Mouse (Mus musculus) midbrain, embryonic 11.5 days (tissue): ENCODE measurements around the gene Sh3d19. TPM values are rescaled to one million over a fixed set of nuclear protein-coding genes. Genes with fewer than 3 reads are reported as not detected.

ENCODE experiments used
- ATAC-seq: fragments of 200-750 bp; cut with Nextera tagmentation; 2 replicates; pipeline ENCODE4 v1.8.0; 2017; ENCODE audit warnings: moderate TSS enrichment, moderate library complexity; ENCODE audit not compliant: low FRiP score
- DNase-seq: peaks from one replicate; pipeline ENCODE4 v3.0.0; 2015; ENCODE audit warnings: low spot score; ENCODE audit errors: missing footprints
- H3K27ac ChIP-seq: fragments of 300-500 bp; sonication (generic); 2 replicates; pipeline ENCODE4 v1.5.1; 2014; ENCODE audit warnings: low read depth, low read length
- H3K27me3 ChIP-seq: fragments of 300-500 bp; sonication (generic); 2 replicates; pipeline ENCODE4 v1.6.1; 2014; ENCODE audit warnings: mild to moderate bottlenecking, low read length, moderate library complexity, mixed read lengths; ENCODE audit not compliant: control insufficient read depth, insufficient read depth
- H3K36me3 ChIP-seq: fragments of 300-500 bp; sonication (generic); 2 replicates; pipeline ENCODE4 v1.6.1; 2014; ENCODE audit warnings: mild to moderate bottlenecking, low read length, moderate library complexity, mixed read lengths; ENCODE audit not compliant: control insufficient read depth, insufficient read depth
- H3K4me1 ChIP-seq: fragments of 300-500 bp; sonication (generic); 2 replicates; pipeline ENCODE4 v1.6.1; 2014; ENCODE audit warnings: low read length; ENCODE audit not compliant: control insufficient read depth, insufficient read depth
- H3K4me2 ChIP-seq: fragments of 300-500 bp; sonication (generic); 2 replicates; pipeline ENCODE4 v1.6.1; 2014; ENCODE audit warnings: mild to moderate bottlenecking, moderate library complexity
- H3K4me3 ChIP-seq: fragments of 300-500 bp; sonication (generic); 2 replicates; pipeline ENCODE4 v1.5.1; 2014; ENCODE audit warnings: low read depth, low read length
- H3K9ac ChIP-seq: fragments of 300-500 bp; sonication (generic); 2 replicates; pipeline ENCODE4 v1.6.1; 2014; ENCODE audit warnings: low read length
- H3K9me3 ChIP-seq: fragments of 300-500 bp; sonication (generic); 2 replicates; pipeline ENCODE4 v1.6.1; 2016; ENCODE audit warnings: low read length; ENCODE audit not compliant: control insufficient read depth
- WGBS: fragments of 180-500 bp; shearing (Covaris S2); extraction: QIAGEN DNeasy Blood & Tissue Kit; methylation state at CpG from one replicate; pipeline ENCODE4 v1.1.7; 2014; 5-methylcytosine and 5-hydroxymethylcytosine counted together
- polyA plus RNA-seq: library from polyadenylated mRNA; unstranded; fragments of >200 nt; fragmentation: Nextera tagmentation; extraction: Ambion mirVana; gene quantifications from 2 replicates; pipeline ENCODE4 v1.2.1, GENCODE M21; 2014

Sh3d19 gene
- polyA plus RNA-seq, 1 experiment from 2014 or later: 6.8 TPM

DNA sequence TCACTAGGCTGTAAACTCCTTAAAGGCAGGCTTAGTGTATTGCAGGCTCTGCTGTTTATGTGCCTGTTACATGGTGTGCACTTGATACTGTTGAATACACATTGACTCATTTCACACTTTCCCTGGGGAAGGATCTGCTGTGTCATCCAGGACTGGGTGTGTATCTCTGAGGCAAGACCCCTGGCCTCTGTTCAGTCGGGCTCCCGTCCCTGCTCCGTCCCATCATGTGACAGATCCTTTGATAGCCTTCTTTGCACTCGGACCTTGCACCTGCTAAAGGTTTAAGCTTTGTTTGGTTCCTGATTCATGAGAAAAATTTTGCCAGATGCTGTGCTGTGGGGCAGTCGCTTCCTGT lies 20.9 kb downstream of the Sh3d19 start:
- H3K4me3 ChIP-seq: no peak overlapping the region
- H3K4me2 ChIP-seq: no peak overlapping the region
- ATAC-seq: no peak
- no peak for DNase-seq
- H3K9ac ChIP-seq: no peak overlapping the region
- no peaks in the 10 kb centered on the region for H3K27me3 ChIP-seq
- H3K4me1 ChIP-seq: no peaks in the 10 kb centered on the region
- H3K27ac ChIP-seq: no peak overlapping the region
- WGBS: 65% methylated on average over 5 of the region's 5 CpGs
- no peaks in the 10 kb centered on the region for H3K36me3 ChIP-seq
- no peaks in the 10 kb centered on the region for H3K9me3 ChIP-seq

DNA sequence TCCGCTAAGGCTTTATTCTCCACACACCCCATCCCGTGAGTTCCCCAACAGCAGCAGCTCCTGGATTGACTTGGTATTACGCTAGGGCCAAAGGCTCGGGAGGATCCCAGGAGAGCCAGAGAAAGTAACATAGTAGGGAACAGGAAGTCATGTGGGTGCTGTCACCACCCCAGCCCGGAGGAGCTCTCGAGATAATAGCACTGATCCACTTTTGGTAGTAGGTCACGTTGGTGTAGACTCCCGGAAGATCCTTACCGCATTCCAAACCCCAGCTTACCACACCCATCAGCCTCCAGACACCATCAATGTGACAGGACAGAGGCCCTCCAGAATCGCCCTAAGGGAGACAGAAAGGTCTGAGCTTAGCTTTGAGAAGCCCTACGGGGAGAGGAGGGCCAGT lies 22.8 kb downstream of the Sh3d19 start:
- ATAC-seq: no peak
- H3K9ac ChIP-seq: no peak overlapping the region
- no peak for DNase-seq
- no peaks in the 10 kb centered on the region for H3K4me1 ChIP-seq
- H3K27me3 ChIP-seq: no peaks in the 10 kb centered on the region
- no peaks in the 10 kb centered on the region for H3K36me3 ChIP-seq
- no peak overlapping the region for H3K4me2 ChIP-seq
- H3K4me3 ChIP-seq: no peak overlapping the region
- H3K9me3 ChIP-seq: no peaks in the 10 kb centered on the region
- 82% methylated on average over 11 of the region's 11 CpGs for WGBS
- no peak overlapping the region for H3K27ac ChIP-seq

DNA sequence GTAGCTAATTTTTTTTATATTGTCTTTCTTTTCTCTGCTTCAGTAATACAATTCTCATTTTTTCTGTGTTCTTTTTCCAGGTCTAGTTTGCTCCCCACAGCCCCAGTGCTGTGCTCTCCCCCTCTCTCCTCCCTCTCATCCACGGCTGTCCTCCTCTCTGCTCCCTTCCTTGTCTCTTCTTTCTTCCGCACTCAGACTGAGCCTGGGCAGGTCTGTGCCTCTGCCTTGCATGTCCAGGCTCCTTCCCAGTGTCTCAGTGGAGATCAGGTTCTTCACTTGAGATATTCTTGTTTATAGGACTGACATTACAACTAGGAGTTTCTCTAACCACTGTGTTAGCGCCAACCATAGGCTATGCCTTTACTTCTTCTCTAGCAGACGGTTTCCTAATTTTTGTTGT lies 23.7 kb downstream of the Sh3d19 start:
- H3K4me1 ChIP-seq: no peaks in the 10 kb centered on the region
- no peak overlapping the region for H3K9ac ChIP-seq
- H3K36me3 ChIP-seq: no peaks in the 10 kb centered on the region
- H3K4me2 ChIP-seq: no peak overlapping the region
- DNase-seq (no peak), ATAC-seq (no peak)
- H3K9me3 ChIP-seq: no peaks in the 10 kb centered on the region
- H3K4me3 ChIP-seq: no peak overlapping the region
- no peak overlapping the region for H3K27ac ChIP-seq
- no peaks in the 10 kb centered on the region for H3K27me3 ChIP-seq
- 89% methylated on average over 4 of the region's 4 CpGs for WGBS

DNA sequence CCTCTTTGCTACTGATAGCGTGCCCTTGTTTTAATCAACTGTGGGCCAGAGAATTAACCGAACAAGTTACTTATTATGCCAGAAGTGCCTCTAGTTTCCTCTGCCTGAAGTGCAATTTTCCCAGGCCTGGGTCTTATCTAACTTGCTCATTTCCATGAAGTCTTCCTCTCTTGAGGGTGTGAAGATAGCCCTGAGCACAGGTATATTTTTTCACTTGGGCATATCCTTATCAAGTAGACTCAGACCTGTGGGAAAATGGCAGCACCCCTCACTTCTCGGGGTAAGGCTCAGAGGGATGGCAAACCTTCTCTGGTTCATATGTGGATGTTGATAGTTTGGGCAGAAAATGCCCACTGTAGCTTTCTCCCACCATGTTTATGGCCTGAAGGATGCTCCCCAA lies 30.4 kb downstream of the Sh3d19 start:
- H3K27me3 ChIP-seq: no peaks in the 10 kb centered on the region
- H3K4me1 ChIP-seq: no peaks in the 10 kb centered on the region
- H3K9ac ChIP-seq: no peak overlapping the region
- no peak for ATAC-seq
- 93% methylated on average over 3 of the region's 3 CpGs for WGBS
- H3K9me3 ChIP-seq: no peaks in the 10 kb centered on the region
- no peak for DNase-seq
- H3K27ac ChIP-seq: no peak overlapping the region
- no peak overlapping the region for H3K4me3 ChIP-seq
- H3K4me2 ChIP-seq: no peak overlapping the region
- H3K36me3 ChIP-seq: no peaks in the 10 kb centered on the region

DNA sequence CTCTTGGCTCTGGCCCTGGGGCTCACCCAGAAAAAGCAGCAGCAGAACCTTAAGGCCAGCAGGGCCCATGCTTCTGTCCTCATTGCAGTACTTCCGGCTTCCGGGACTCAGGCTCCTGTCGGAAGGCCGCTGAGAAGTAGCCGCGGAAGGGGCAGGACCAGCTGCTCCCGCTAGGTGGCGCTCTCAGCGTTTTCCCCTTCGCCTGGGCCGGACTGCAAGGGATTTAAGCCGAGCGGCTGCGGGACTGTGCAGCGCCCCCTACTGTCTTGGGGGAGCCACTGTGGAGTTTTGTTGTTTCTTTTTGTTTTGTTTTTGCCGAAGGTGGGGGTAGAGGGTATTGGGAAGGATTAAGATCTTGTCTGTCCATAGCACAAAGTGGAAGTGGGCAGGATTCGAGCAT lies 31.5 kb downstream of the Sh3d19 start, which contains the start of gene Prss48:
Prss48 (minus strand) TSS at position 69 of the 400 bp plus-strand sequence.
- DNase-seq (no peak), ATAC-seq (no peak)
- H3K27me3 ChIP-seq: no peaks in the 10 kb centered on the region
- no peaks in the 10 kb centered on the region for H3K4me1 ChIP-seq
- H3K9ac ChIP-seq: no peak within 1 kb of the TSS
- no peaks in the 10 kb centered on the region for H3K36me3 ChIP-seq
- no peak within 1 kb of the TSS for H3K27ac ChIP-seq
- WGBS: 73% methylated on average over 17 of the region's 17 CpGs
- H3K4me2 ChIP-seq: no peak within 1 kb of the TSS
- no peak within 1 kb of the TSS for H3K4me3 ChIP-seq
- H3K9me3 ChIP-seq: no peaks in the 10 kb centered on the region

DNA sequence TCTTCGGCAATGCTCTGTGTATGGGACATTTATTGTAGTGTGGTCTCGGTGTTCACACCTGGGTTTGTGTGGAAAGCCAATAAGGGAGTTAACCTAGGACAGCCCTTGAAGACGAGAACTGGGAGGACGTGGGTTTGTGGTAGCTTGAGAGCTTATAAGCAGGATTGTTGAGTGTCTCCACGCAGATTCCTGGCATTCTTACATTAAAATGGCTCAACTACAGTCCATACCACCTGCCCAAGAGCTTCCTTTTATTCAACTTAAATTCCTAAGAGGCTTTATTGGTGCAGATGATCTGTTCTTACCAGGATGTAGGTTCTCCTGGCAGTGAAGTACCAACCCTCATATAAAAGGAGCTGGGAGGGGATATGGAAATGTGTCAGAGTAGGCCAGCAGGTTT lies 32.0 kb downstream of the Sh3d19 start:
- DNase-seq: no peak
- H3K9ac ChIP-seq: no peak overlapping the region
- no peak overlapping the region for H3K4me2 ChIP-seq
- H3K4me1 ChIP-seq: no peaks in the 10 kb centered on the region
- no peak for ATAC-seq
- 86% methylated on average over 5 of the region's 5 CpGs for WGBS
- H3K4me3 ChIP-seq: no peak overlapping the region
- H3K36me3 ChIP-seq: no peaks in the 10 kb centered on the region
- H3K27me3 ChIP-seq: no peaks in the 10 kb centered on the region
- no peaks in the 10 kb centered on the region for H3K9me3 ChIP-seq
- H3K27ac ChIP-seq: no peak overlapping the region

DNA sequence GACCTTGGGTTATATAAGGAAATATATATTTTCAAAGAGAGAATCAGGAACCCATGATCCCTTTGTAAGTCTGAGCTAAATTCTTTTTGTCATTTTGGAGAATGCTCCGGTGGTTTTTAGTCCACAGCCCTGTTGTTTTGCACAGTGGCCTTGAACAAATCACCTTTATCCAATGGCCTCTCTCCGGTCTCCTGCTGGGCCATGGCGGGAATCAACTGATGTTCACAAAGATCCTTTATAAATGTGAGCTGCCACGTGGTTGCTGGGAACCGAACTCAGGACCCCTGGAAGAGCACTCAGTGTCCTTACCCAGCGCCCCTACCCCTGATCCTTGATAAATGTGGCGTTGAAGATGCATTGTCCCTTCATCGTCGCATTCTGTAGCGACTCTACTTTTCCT lies 33.8 kb downstream of the Sh3d19 start:
- no peaks in the 10 kb centered on the region for H3K36me3 ChIP-seq
- no peak overlapping the region for H3K4me2 ChIP-seq
- DNase-seq (no peak), ATAC-seq (no peak)
- H3K9me3 ChIP-seq: no peaks in the 10 kb centered on the region
- H3K27ac ChIP-seq: no peak overlapping the region
- no peak overlapping the region for H3K4me3 ChIP-seq
- H3K9ac ChIP-seq: no peak overlapping the region
- 87% methylated on average over 10 of the region's 10 CpGs for WGBS
- no peaks in the 10 kb centered on the region for H3K4me1 ChIP-seq
- H3K27me3 ChIP-seq: no peaks in the 10 kb centered on the region

DNA sequence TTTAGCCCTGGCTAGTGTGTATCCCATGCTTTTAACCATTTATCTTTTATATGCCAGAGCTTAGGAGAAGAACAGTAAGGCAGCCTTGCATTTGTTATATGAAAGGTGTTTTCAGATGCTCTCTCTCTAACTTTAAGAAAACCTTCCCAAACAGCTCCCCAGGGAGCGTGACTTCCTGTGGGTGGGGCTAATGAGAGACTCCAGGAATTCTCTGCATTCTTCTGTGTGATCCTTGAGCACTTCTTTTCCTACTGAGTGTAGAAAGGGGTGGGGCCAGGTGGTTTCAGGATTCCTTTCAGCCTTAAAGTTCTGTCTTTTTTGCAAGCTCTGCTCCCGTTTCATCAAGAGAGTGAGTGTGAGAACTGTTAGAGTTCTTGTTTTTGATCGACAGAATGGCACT lies 39.7 kb downstream of the Sh3d19 start:
- no peaks in the 10 kb centered on the region for H3K27me3 ChIP-seq
- 68% methylated on average over 3 of the region's 3 CpGs for WGBS
- no peak overlapping the region for H3K4me3 ChIP-seq
- H3K27ac ChIP-seq: no peak overlapping the region
- no peak overlapping the region for H3K9ac ChIP-seq
- no peak for DNase-seq
- H3K36me3 ChIP-seq: no peaks in the 10 kb centered on the region
- no peak overlapping the region for H3K4me2 ChIP-seq
- H3K9me3 ChIP-seq: no peaks in the 10 kb centered on the region
- ATAC-seq: no peak
- H3K4me1 ChIP-seq: no peaks in the 10 kb centered on the region

DNA sequence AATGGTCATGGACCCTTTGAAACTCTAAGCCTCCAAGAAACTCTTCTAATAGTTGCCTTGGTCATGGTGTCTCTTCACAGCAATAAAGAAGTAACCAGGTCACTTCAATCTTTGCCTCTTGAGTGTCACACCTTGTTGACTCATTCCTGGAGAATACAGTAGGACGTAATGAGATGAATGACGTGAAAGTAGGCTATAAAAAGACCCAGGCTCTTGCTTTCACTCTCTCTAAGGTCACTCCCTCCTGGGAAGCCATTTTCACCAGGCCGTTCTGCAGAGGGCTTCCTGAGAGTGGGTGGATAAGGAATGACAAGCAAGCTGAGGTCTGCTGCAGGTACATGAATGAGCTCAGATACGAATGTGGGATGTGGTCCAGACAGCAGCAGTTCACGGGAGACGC lies 40.5 kb downstream of the Sh3d19 start:
- Histone ChIP-seq H3K27ac (no peak overlapping the region), H3K9ac (no peak overlapping the region), H3K27me3 (no peaks in the 10 kb centered on the region), H3K9me3 (no peaks in the 10 kb centered on the region), H3K4me3 (no peak overlapping the region), H3K4me1 (no peaks in the 10 kb centered on the region), H3K4me2 (no peak overlapping the region), H3K36me3 (no peaks in the 10 kb centered on the region)
- ATAC-seq (no peak), DNase-seq (no peak)
- 90% methylated on average over 6 of the region's 6 CpGs for WGBS

DNA sequence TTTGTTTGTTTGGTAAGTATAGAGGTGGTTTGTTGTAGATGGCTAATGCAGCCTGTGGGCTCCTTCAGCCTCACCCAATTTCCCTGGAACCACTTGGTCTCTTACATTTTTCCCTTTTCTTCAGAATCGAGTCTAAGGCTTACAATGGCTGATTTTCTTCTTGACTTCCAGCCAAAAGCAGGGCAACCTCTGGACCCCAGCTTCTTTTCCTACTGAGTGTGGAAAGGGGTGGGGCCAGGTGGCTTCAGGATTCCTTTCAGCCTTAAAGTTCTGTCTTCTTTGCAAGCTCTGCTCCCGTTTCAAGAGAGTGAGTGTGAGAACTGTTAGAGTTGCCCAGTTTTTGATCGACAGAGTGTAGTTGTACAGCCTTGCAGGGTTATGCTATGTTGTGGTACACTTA lies 40.9 kb downstream of the Sh3d19 start:
- no peaks in the 10 kb centered on the region for H3K9me3 ChIP-seq

More for the DNA sequence above, 40.9 kb downstream of the Sh3d19 start:
- no peaks in the 10 kb centered on the region for H3K27me3 ChIP-seq
- no peak overlapping the region for H3K4me3 ChIP-seq
- H3K27ac ChIP-seq: no peak overlapping the region
- ATAC-seq (no peak), DNase-seq (no peak)
- WGBS: 74% methylated on average over 3 of the region's 3 CpGs
- H3K4me2 ChIP-seq: no peak overlapping the region
- no peaks in the 10 kb centered on the region for H3K36me3 ChIP-seq
- H3K9ac ChIP-seq: no peak overlapping the region
- H3K4me1 ChIP-seq: no peaks in the 10 kb centered on the region
